Mouse (Mus musculus): Measurements from ENCODE around the gene Mrps16. TPM values are rescaled to one million over a fixed set of nuclear protein-coding genes. Genes with fewer than 3 reads are reported as not detected.

Mrps16 gene
- polyA plus RNA-seq, 1 experiment from 2014 or later: 58.9 TPM

- no peaks in the 10 kb centered on the region for H3K4me1 ChIP-seq (replicated peaks; ENCODE audit: control insufficient read depth, insufficient read depth, low read length)
- no peaks in the 10 kb centered on the region for H3K27me3 ChIP-seq (replicated peaks; ENCODE audit: control insufficient read depth, insufficient read depth, low read length)
- H3K9ac ChIP-seq (replicated peaks; ENCODE audit: low read depth, low read length): no peak overlapping the region
- no peak overlapping the region for H3K4me2 ChIP-seq (ENCODE audit: low read length)
- H3K4me3 ChIP-seq (replicated peaks; ENCODE audit: low read length): no peak overlapping the region
- H3K27ac ChIP-seq (ENCODE audit: low read length): no peak overlapping the region
- H3K9me3 ChIP-seq (ENCODE audit: control insufficient read depth, low read length): no peaks in the 10 kb centered on the region
- WGBS: 75% methylated on average over 4 of the region's 4 CpGs
- ATAC-seq: no peak
- H3K36me3 ChIP-seq (ENCODE audit: control insufficient read depth, insufficient read depth): peaks cover 16% of the 10 kb centered on the region
These were observed 16.3 kb downstream of the Mrps16 start for GRCm38 (mm10) chr14:20377112-20377521.

GRCm38 (mm10) chr14:20371854-20372253 lies 21.6 kb downstream of the Mrps16 start:
- H3K27me3 ChIP-seq (replicated peaks; ENCODE audit: control insufficient read depth, insufficient read depth, low read length): no peaks in the 10 kb centered on the region
- H3K9me3 ChIP-seq (ENCODE audit: control insufficient read depth, low read length): no peaks in the 10 kb centered on the region
- H3K4me1 ChIP-seq (replicated peaks; ENCODE audit: control insufficient read depth, insufficient read depth, low read length): no peaks in the 10 kb centered on the region
- H3K9ac ChIP-seq (replicated peaks; ENCODE audit: low read depth, low read length): no peak overlapping the region
- H3K4me2 ChIP-seq (ENCODE audit: low read length): no peak overlapping the region
- ATAC-seq: no peak
- no peak overlapping the region for H3K27ac ChIP-seq (ENCODE audit: low read length)
- no peak overlapping the region for H3K4me3 ChIP-seq (replicated peaks; ENCODE audit: low read length)
- peaks cover 14% of the 10 kb centered on the region for H3K36me3 ChIP-seq (ENCODE audit: control insufficient read depth, insufficient read depth)
- 86% methylated on average over 1 of the region's 1 CpGs for WGBS

GRCm38 (mm10) chr14:20370798-20371197 lies 22.6 kb downstream of the Mrps16 start:
- ATAC-seq: no peak
- H3K27me3 ChIP-seq (replicated peaks; ENCODE audit: control insufficient read depth, insufficient read depth, low read length): no peaks in the 10 kb centered on the region

GRCm38 (mm10) chr14:20368271-20368670 lies 25.2 kb downstream of the Mrps16 start:
- H3K27me3 ChIP-seq (replicated peaks; ENCODE audit: control insufficient read depth, insufficient read depth, low read length): no peaks in the 10 kb centered on the region
- no peak for ATAC-seq
- H3K9ac ChIP-seq (replicated peaks; ENCODE audit: low read depth, low read length): no peak overlapping the region
- H3K9me3 ChIP-seq (ENCODE audit: control insufficient read depth, low read length): no peaks in the 10 kb centered on the region
- H3K4me3 ChIP-seq (replicated peaks; ENCODE audit: low read length): no peak overlapping the region
- 93% methylated on average over 3 of the region's 3 CpGs for WGBS
- H3K4me1 ChIP-seq (replicated peaks; ENCODE audit: control insufficient read depth, insufficient read depth, low read length): no peaks in the 10 kb centered on the region
- H3K27ac ChIP-seq (ENCODE audit: low read length): no peak overlapping the region
- no peak overlapping the region for H3K4me2 ChIP-seq (ENCODE audit: low read length)
- peaks cover 12% of the 10 kb centered on the region; the same call in 1 of the 2 replicates for H3K36me3 ChIP-seq (ENCODE audit: control insufficient read depth, insufficient read depth)

More at GRCm38 (mm10) chr14:20370798-20371197, 22.6 kb downstream of the Mrps16 start:
- H3K4me1 ChIP-seq (replicated peaks; ENCODE audit: control insufficient read depth, insufficient read depth, low read length): no peaks in the 10 kb centered on the region
- H3K36me3 ChIP-seq (ENCODE audit: control insufficient read depth, insufficient read depth): peaks cover 13% of the 10 kb centered on the region
- no peaks in the 10 kb centered on the region for H3K9me3 ChIP-seq (ENCODE audit: control insufficient read depth, low read length)
- no peak overlapping the region for H3K4me2 ChIP-seq (ENCODE audit: low read length)
- no peak overlapping the region for H3K4me3 ChIP-seq (replicated peaks; ENCODE audit: low read length)
- no peak overlapping the region for H3K9ac ChIP-seq (replicated peaks; ENCODE audit: low read depth, low read length)
- WGBS: 90% methylated on average over 7 of the region's 7 CpGs
- H3K27ac ChIP-seq (ENCODE audit: low read length): no peak overlapping the region

- Histone ChIP-seq H3K9ac (replicated peaks; ENCODE audit: low read depth, low read length) (no peak overlapping the region), H3K27ac (ENCODE audit: low read length) (no peak overlapping the region), H3K9me3 (ENCODE audit: control insufficient read depth, low read length) (no peaks in the 10 kb centered on the region), H3K27me3 (replicated peaks; ENCODE audit: control insufficient read depth, insufficient read depth, low read length) (no peaks in the 10 kb centered on the region), H3K4me2 (ENCODE audit: low read length) (no peak overlapping the region), H3K36me3 (ENCODE audit: control insufficient read depth, insufficient read depth) (peaks cover 18% of the 10 kb centered on the region), H3K4me1 (replicated peaks; ENCODE audit: control insufficient read depth, insufficient read depth, low read length) (no peaks in the 10 kb centered on the region), H3K4me3 (replicated peaks; ENCODE audit: low read length) (no peak overlapping the region)
- 91% methylated on average over 4 of the region's 4 CpGs for WGBS
- no peak for ATAC-seq
These were observed 30.2 kb downstream of the Mrps16 start for GRCm38 (mm10) chr14:20363230-20363629.

- Histone ChIP-seq H3K27ac (ENCODE audit: low read length) (peak within 1 kb of the TSS; percentile 89), H3K4me3 (replicated peaks; ENCODE audit: low read length) (peak within 1 kb of the TSS; percentile 95), H3K4me2 (ENCODE audit: low read length) (peak within 1 kb of the TSS; percentile 92), H3K36me3 (ENCODE audit: control insufficient read depth, insufficient read depth) (no peaks in the 10 kb centered on the region; the same call in none of the 2 replicates), H3K9ac (replicated peaks; ENCODE audit: low read depth, low read length) (peak within 1 kb of the TSS; percentile 99), H3K27me3 (replicated peaks; ENCODE audit: control insufficient read depth, insufficient read depth, low read length) (no peaks in the 10 kb centered on the region), H3K4me1 (replicated peaks; ENCODE audit: control insufficient read depth, insufficient read depth, low read length) (peaks cover 19% of the 10 kb centered on the region), H3K9me3 (ENCODE audit: control insufficient read depth, low read length) (no peaks in the 10 kb centered on the region)
- peak; percentile 100 for ATAC-seq
- under 1% methylated on average over 42 of the region's 42 CpGs for WGBS
These were observed 45.4 kb downstream of the Mrps16 start, which contains the start of the genes Ecd and Fam149b for GRCm38 (mm10) chr14:20347991-20348541. Gene Ecd, minus strand, starts transcription at chr14:20348121. Gene Fam149b, plus strand, starts transcription at chr14:20348162.

- Histone ChIP-seq H3K9me3 (ENCODE audit: control insufficient read depth, low read length) (no peaks in the 10 kb centered on the region), H3K36me3 (ENCODE audit: control insufficient read depth, insufficient read depth) (no peaks in the 10 kb centered on the region; the same call in 1 of the 2 replicates), H3K9ac (replicated peaks; ENCODE audit: low read depth, low read length) (peak overlapping the region; percentile 99), H3K4me2 (ENCODE audit: low read length) (peak overlapping the region; percentile 82), H3K4me3 (replicated peaks; ENCODE audit: low read length) (peak overlapping the region; percentile 95), H3K4me1 (replicated peaks; ENCODE audit: control insufficient read depth, insufficient read depth, low read length) (peaks cover 19% of the 10 kb centered on the region), H3K27me3 (replicated peaks; ENCODE audit: control insufficient read depth, insufficient read depth, low read length) (no peaks in the 10 kb centered on the region), H3K27ac (ENCODE audit: low read length) (peak overlapping the region; percentile 71)
- ATAC-seq: peak; percentile 73
- 5% methylated on average over 15 of the region's 15 CpGs for WGBS
These were observed 45.9 kb downstream of the Mrps16 start for GRCm38 (mm10) chr14:20347441-20347990.

GRCm38 (mm10) chr14:20345885-20346284 lies 47.5 kb downstream of the Mrps16 start:
- Histone ChIP-seq H3K36me3 (ENCODE audit: control insufficient read depth, insufficient read depth) (no peaks in the 10 kb centered on the region), H3K9me3 (ENCODE audit: control insufficient read depth, low read length) (no peaks in the 10 kb centered on the region), H3K4me3 (replicated peaks; ENCODE audit: low read length) (no peak overlapping the region), H3K9ac (replicated peaks; ENCODE audit: low read depth, low read length) (no peak overlapping the region), H3K27ac (ENCODE audit: low read length) (no peak overlapping the region), H3K4me1 (replicated peaks; ENCODE audit: control insufficient read depth, insufficient read depth, low read length) (peaks cover 19% of the 10 kb centered on the region), H3K4me2 (ENCODE audit: low read length) (no peak overlapping the region), H3K27me3 (replicated peaks; ENCODE audit: control insufficient read depth, insufficient read depth, low read length) (no peaks in the 10 kb centered on the region)
- no peak for ATAC-seq
- WGBS: 83% methylated on average over 9 of the region's 9 CpGs

GRCm38 (mm10) chr14:20340866-20341265 lies 52.6 kb downstream of the Mrps16 start:
- H3K9me3 ChIP-seq (ENCODE audit: control insufficient read depth, low read length): no peaks in the 10 kb centered on the region
- WGBS: 88% methylated on average over 7 of the region's 7 CpGs
- H3K36me3 ChIP-seq (ENCODE audit: control insufficient read depth, insufficient read depth): peaks cover 16% of the 10 kb centered on the region; the same call in 1 of the 2 replicates
- H3K4me1 ChIP-seq (replicated peaks; ENCODE audit: control insufficient read depth, insufficient read depth, low read length): no peaks in the 10 kb centered on the region; the same call in 1 of the 2 replicates
- no peak overlapping the region for H3K27ac ChIP-seq (ENCODE audit: low read length)
- H3K4me3 ChIP-seq (replicated peaks; ENCODE audit: low read length): no peak overlapping the region
- no peak overlapping the region for H3K9ac ChIP-seq (replicated peaks; ENCODE audit: low read depth, low read length)
- no peak for ATAC-seq
- no peak overlapping the region for H3K4me2 ChIP-seq (ENCODE audit: low read length)
- H3K27me3 ChIP-seq (replicated peaks; ENCODE audit: control insufficient read depth, insufficient read depth, low read length): no peaks in the 10 kb centered on the region

Data from forebrain, embryonic 16.5 days (tissue).